Mouse (Mus musculus) lung, adult 18-20 months (tissue): ENCODE measurements around the gene Paf1.

Experiments used
- DNase-seq, 2 experiments: peaks; one replicate each; pipeline ENCODE4 v3.0.0; 2022; ENCODE audit warnings: mixed read lengths in 2 of 2

Paf1 gene

GRCm38 (mm10) chr7:28436932-28437570 is 44.3 kb downstream of the Paf1 start, which contains the start of gene Gmfg:
Gene Gmfg (plus strand): TSS chr7:28437447.
- peak; percentile 90 to 92 for DNase-seq

GRCm38 (mm10) chr7:28437964-28438363 is 45.2 kb downstream of the Paf1 start:
- DNase-seq = no peak

- DNase-seq = no peak
Observed at GRCm38 (mm10) chr7:28438771-28439170, 46.0 kb downstream of the Paf1 start.

GRCm38 (mm10) chr7:28440739-28441138 is 48.0 kb downstream of the Paf1 start:
- DNase-seq = peak; percentile 77 to 80

- DNase-seq = no peak
Observed at GRCm38 (mm10) chr7:28441776-28442485, 49.2 kb downstream of the Paf1 start.

- peak in 1 of 2 experiments; percentile 30 for DNase-seq
Observed at GRCm38 (mm10) chr7:28442688-28443087, 49.9 kb downstream of the Paf1 start.

GRCm38 (mm10) chr7:28444344-28444974 is 51.7 kb downstream of the Paf1 start:
- DNase-seq = no peak

- peak; percentile 67 to 75 for DNase-seq
Observed at GRCm38 (mm10) chr7:28446446-28446845, 53.7 kb downstream of the Paf1 start.

GRCm38 (mm10) chr7:28447101-28447830 is 54.5 kb downstream of the Paf1 start:
- no peak for DNase-seq

- DNase-seq = no peak
Observed at GRCm38 (mm10) chr7:28447865-28448820, 55.4 kb downstream of the Paf1 start.
